Mouse (Mus musculus) cerebellum, adult 2 months (tissue): ENCODE measurements around the gene Shoc2. TPM values are rescaled to one million over a fixed set of nuclear protein-coding genes. Genes with fewer than 3 reads are reported as not detected.

Experiments used
- DNase-seq, 2 experiments: peaks; one replicate each; pipeline ENCODE4 v3.0.0; 2021
- H3K27ac ChIP-seq: fragments of 200-500 bp; 2 replicates; pipeline ENCODE4 v1.5.1; 2012; ENCODE audit warnings: low read length, control low read depth, inconsistent platforms; ENCODE audit not compliant: insufficient read depth
- H3K27me3 ChIP-seq: fragments of 200-500 bp; 2 replicates; pipeline ENCODE4 v1.6.1; 2012; ENCODE audit warnings: inconsistent platforms, mild to moderate bottlenecking, low read length, moderate library complexity; ENCODE audit not compliant: control insufficient read depth, insufficient read depth
- H3K4me1 ChIP-seq: fragments of 200-500 bp; 2 replicates; pipeline ENCODE4 v1.6.1; 2011; ENCODE audit warnings: low read length; ENCODE audit not compliant: control insufficient read depth, insufficient read depth
- H3K4me3 ChIP-seq: fragments of 200-500 bp; replicated peaks from 2 replicates; pipeline ENCODE3; 2011; ENCODE audit warnings: mild to moderate bottlenecking, low read depth, low read length, control low read depth; ENCODE audit not compliant: insufficient read depth
- CTCF ChIP-seq: fragments of 200-500 bp; IDR thresholded peaks from 2 replicates; pipeline ENCODE4 v1.5.1; 2011; ENCODE audit warnings: low read depth, mild to moderate bottlenecking, control low read depth, low read length, moderate library complexity, borderline replicate concordance; ENCODE audit not compliant: insufficient read depth
- POLR2A ChIP-seq: fragments of 200-500 bp; IDR thresholded peaks from 2 replicates; pipeline ENCODE4 v1.6.1; 2011; ENCODE audit warnings: low read length, control low read depth, borderline replicate concordance; ENCODE audit not compliant: insufficient read depth
- WGBS: fragments of 180-500 bp; shearing (Covaris S2); methylation state at CpG from one replicate; pipeline ENCODE4 v1.1.7; 2018; 5-methylcytosine and 5-hydroxymethylcytosine counted together
- polyA plus RNA-seq: library from polyadenylated mRNA; depleted of rRNA; stranded (reverse); fragments of >200 nt; gene quantifications from 2 replicates; pipeline ENCODE4 v1.2.3, GENCODE M21; 2012

Gene Shoc2
- polyA plus RNA-seq, 1 experiment, result 31.9 TPM

GRCm38 (mm10) chr19:53973656-53974055 lies 29.6 kb downstream of the Shoc2 start:
- no peak overlapping the region for H3K27ac ChIP-seq
- no peaks in the 10 kb centered on the region for H3K27me3 ChIP-seq
- no peak for DNase-seq
- WGBS, result 91% methylated on average over 1 of the region's 1 CpGs
- no peak overlapping the region for H3K4me3 ChIP-seq
- TF ChIP-seq POLR2A, result no peak
- no peak for TF ChIP-seq CTCF
- H3K4me1 ChIP-seq, result no peaks in the 10 kb centered on the region; the same call in 1 of the 2 replicates

DNA sequence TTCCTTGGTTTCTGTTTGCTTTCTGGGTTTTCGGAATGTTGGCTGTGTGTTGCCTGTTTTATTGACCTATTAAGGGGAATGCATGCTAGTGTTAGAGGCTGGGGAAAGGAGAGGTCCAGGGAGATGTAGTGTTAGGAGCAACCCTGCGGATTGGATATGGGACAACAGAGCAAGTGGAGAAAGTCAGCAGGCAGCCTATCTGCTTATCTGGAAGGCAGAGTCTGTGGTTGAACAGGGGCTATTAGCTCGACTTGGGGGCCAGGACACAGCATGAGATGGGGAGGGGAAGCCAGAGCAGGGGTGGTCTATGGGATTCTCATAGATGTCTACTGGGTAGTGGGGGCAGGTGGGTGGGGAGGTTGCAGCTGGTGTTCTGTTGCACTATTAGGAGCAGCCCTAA lies 37.9 kb downstream of the Shoc2 start:
- 49% methylated on average over 3 of the region's 3 CpGs for WGBS
- TF ChIP-seq CTCF (no peak), POLR2A (no peak)
- no peak overlapping the region for H3K27ac ChIP-seq
- no peak overlapping the region for H3K4me3 ChIP-seq
- DNase-seq, result no peak
- no peaks in the 10 kb centered on the region for H3K4me1 ChIP-seq
- H3K27me3 ChIP-seq, result no peaks in the 10 kb centered on the region

GRCm38 (mm10) chr19:53983336-53983735 lies 39.2 kb downstream of the Shoc2 start:
- Histone ChIP-seq H3K4me3 (no peak overlapping the region), H3K4me1 (no peaks in the 10 kb centered on the region), H3K27me3 (no peaks in the 10 kb centered on the region), H3K27ac (no peak overlapping the region)
- DNase-seq, result no peak
- no peak for TF ChIP-seq POLR2A
- TF ChIP-seq CTCF, result no peak
- WGBS, result 93% methylated on average over 1 of the region's 1 CpGs

GRCm38 (mm10) chr19:53984628-53985027 lies 40.5 kb downstream of the Shoc2 start:
- no peak for DNase-seq
- TF ChIP-seq POLR2A, result no peak
- no peak for TF ChIP-seq CTCF
- no peaks in the 10 kb centered on the region for H3K4me1 ChIP-seq
- no peak overlapping the region for H3K27ac ChIP-seq
- no peak overlapping the region for H3K4me3 ChIP-seq
- 100% methylated on average over 3 of the region's 3 CpGs for WGBS
- H3K27me3 ChIP-seq, result no peaks in the 10 kb centered on the region

GRCm38 (mm10) chr19:53990538-53990937 lies 46.4 kb downstream of the Shoc2 start:
- peaks cover 2% of the 10 kb centered on the region; the same call in 1 of the 2 replicates for H3K4me1 ChIP-seq
- no peak overlapping the region for H3K4me3 ChIP-seq
- TF ChIP-seq POLR2A (no peak), CTCF (no peak)
- no peak for DNase-seq
- WGBS, result 91% methylated on average over 2 of the region's 2 CpGs
- no peaks in the 10 kb centered on the region for H3K27me3 ChIP-seq
- no peak overlapping the region for H3K27ac ChIP-seq

DNA sequence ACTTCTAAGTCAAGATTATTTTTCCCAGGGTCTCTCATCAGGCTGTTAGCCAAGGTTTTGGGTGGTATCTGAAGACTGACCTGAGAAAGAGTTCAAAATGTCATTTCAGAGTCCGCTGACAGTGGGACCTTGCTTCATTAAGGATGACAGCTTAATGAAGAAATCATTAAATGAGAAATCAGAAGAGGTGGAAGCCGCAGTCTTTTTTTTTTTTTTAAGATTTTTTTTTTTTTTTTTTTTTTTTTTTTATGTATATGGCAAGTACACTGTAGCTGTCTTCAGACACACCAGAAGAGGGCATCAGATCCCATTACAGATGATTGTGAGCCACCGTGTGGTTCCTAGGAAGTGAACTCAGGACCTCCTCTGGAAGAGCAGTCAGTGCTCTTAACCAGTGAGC lies 49.8 kb downstream of the Shoc2 start:
- Histone ChIP-seq H3K27me3 (no peaks in the 10 kb centered on the region), H3K27ac (no peak overlapping the region), H3K4me1 (peaks cover 5% of the 10 kb centered on the region; the same call in 1 of the 2 replicates), H3K4me3 (no peak overlapping the region)
- DNase-seq, result peak in 1 of 2 experiments; percentile 13
- TF ChIP-seq POLR2A, result no peak
- TF ChIP-seq CTCF, result no peak
- 59% methylated on average over 3 of the region's 3 CpGs for WGBS

- H3K27me3 ChIP-seq, result no peaks in the 10 kb centered on the region
- TF ChIP-seq POLR2A (no peak), CTCF (no peak)
- peak in 1 of 2 experiments; percentile 58 for DNase-seq
- no peak overlapping the region for H3K4me3 ChIP-seq
- H3K4me1 ChIP-seq, result peaks cover 5% of the 10 kb centered on the region; the same call in 1 of the 2 replicates
- no peak overlapping the region for H3K27ac ChIP-seq
- WGBS, result 11% methylated on average over 1 of the region's 1 CpGs
Observed at GRCm38 (mm10) chr19:53994276-53994675, 50.2 kb downstream of the Shoc2 start.

- H3K27me3 ChIP-seq, result no peaks in the 10 kb centered on the region
- no peak for DNase-seq
- H3K4me1 ChIP-seq, result no peaks in the 10 kb centered on the region; the same call in 1 of the 2 replicates
- 77% methylated on average over 4 of the region's 4 CpGs for WGBS
- TF ChIP-seq CTCF, result no peak
- TF ChIP-seq POLR2A, result no peak
- H3K27ac ChIP-seq, result no peak overlapping the region
- H3K4me3 ChIP-seq, result no peak overlapping the region
Observed at GRCm38 (mm10) chr19:54010973-54011372, 66.9 kb downstream of the Shoc2 start.

GRCm38 (mm10) chr19:54014999-54015398 lies 70.9 kb downstream of the Shoc2 start:
- Histone ChIP-seq H3K4me3 (no peak overlapping the region), H3K27me3 (no peaks in the 10 kb centered on the region), H3K27ac (no peak overlapping the region), H3K4me1 (no peaks in the 10 kb centered on the region)
- TF ChIP-seq CTCF, result no peak
- DNase-seq, result no peak
- WGBS, result 96% methylated on average over 5 of the region's 5 CpGs
